Mouse (Mus musculus): ENCODE results near the gene Aagab.

Aagab gene

GRCm38 (mm10) chr9:63672797-63673493 is 70.5 kb downstream of the Aagab start:
- DNase-seq (ENCODE audit: low spot score in 2 of 2): no peak

GRCm38 (mm10) chr9:63673494-63673805 is 71.0 kb downstream of the Aagab start:
- DNase-seq (ENCODE audit: low spot score in 2 of 2): no peak

- no peak for DNase-seq (ENCODE audit: low spot score in 2 of 2)
Measured at GRCm38 (mm10) chr9:63674613-63675012, 72.2 kb downstream of the Aagab start.

- DNase-seq (ENCODE audit: low spot score in 2 of 2): no peak
Measured at GRCm38 (mm10) chr9:63677621-63678020, 75.2 kb downstream of the Aagab start.

- DNase-seq (ENCODE audit: low spot score in 2 of 2): no peak
Measured at GRCm38 (mm10) chr9:63678076-63678475, 75.6 kb downstream of the Aagab start.

- DNase-seq (ENCODE audit: low spot score in 2 of 2): no peak
Measured at GRCm38 (mm10) chr9:63682301-63682700, 79.8 kb downstream of the Aagab start.

GRCm38 (mm10) chr9:63682943-63683342 is 80.5 kb downstream of the Aagab start:
- no peak for DNase-seq (ENCODE audit: low spot score in 2 of 2)

- no peak for DNase-seq (ENCODE audit: low spot score in 2 of 2)
Measured at GRCm38 (mm10) chr9:63684277-63684676, 81.8 kb downstream of the Aagab start.

GRCm38 (mm10) chr9:63685352-63685751 is 82.9 kb downstream of the Aagab start:
- no peak for DNase-seq (ENCODE audit: low spot score in 2 of 2)

GRCm38 (mm10) chr9:63687413-63688015 is 85.1 kb downstream of the Aagab start:
- DNase-seq (ENCODE audit: low spot score in 2 of 2): no peak

- DNase-seq (ENCODE audit: low spot score in 2 of 2): no peak
Measured at GRCm38 (mm10) chr9:63690511-63690910, 88.1 kb downstream of the Aagab start.

- DNase-seq (ENCODE audit: low spot score in 2 of 2): no peak
Measured at GRCm38 (mm10) chr9:63691960-63692359, 89.5 kb downstream of the Aagab start.

Measured in frontal cortex, postnatal 10 days (tissue).